Mouse (Mus musculus) G1E (cell line): Measurements from ENCODE around the gene Macrod2.

Experiments
- CTCF ChIP-seq: IDR thresholded peaks from 2 replicates; pipeline ENCODE4 v1.5.1; 2012; ENCODE audit warnings: low read depth, low read length, inconsistent platforms, mixed read lengths
- GATA1 ChIP-seq: IDR thresholded peaks from 2 replicates; pipeline ENCODE4 v1.6.1; 2012; ENCODE audit warnings: borderline replicate concordance, low read length, inconsistent platforms, mixed read lengths
- GATA2 ChIP-seq: IDR thresholded peaks from 2 replicates; pipeline ENCODE4 v1.6.1; 2012; ENCODE audit warnings: low read depth, low read length, inconsistent platforms, borderline replicate concordance
- POLR2AphosphoS5 ChIP-seq: IDR thresholded peaks from 2 replicates; pipeline ENCODE4 v1.6.1; 2012; ENCODE audit warnings: low read depth, low read length, inconsistent platforms; ENCODE audit not compliant: insufficient replicate concordance
- TAL1 ChIP-seq: conservative IDR thresholded peaks from 2 replicates; pipeline ENCODE4 v1.6.1; 2012; ENCODE audit warnings: low read depth, low read length, inconsistent platforms, mixed read lengths

- TF ChIP-seq CTCF (no peak), GATA1 (no peak), TAL1 (no peak), POLR2AphosphoS5 (no peak), GATA2 (no peak)
Measured at GRCm38 (mm10) chr2:141434731-141435570, 1039.8 kb downstream of the Macrod2 start.
